Mouse (Mus musculus): ENCODE data around the gene Nabp2. TPM values are rescaled to one million over a fixed set of nuclear protein-coding genes. Genes with fewer than 3 reads are reported as not detected.
A peak's percentile ranks its signal among the peaks of the same experiment; 100 is the strongest.

Nabp2 gene
- polyA plus RNA-seq, 1 experiment: 87.6 TPM

GRCm38 (mm10) chr10:128382482-128382881 is 28.8 kb downstream of the Nabp2 start:
- Histone ChIP-seq H3K27ac (replicated peaks; ENCODE audit: low read depth, low read length) (no peak overlapping the region), H3K4me3 (ENCODE audit: insufficient read depth, low read depth, low read length) (no peak overlapping the region), H3K4me1 (ENCODE audit: control insufficient read depth, insufficient read depth, insufficient read length, low read length) (peaks cover 7% of the 10 kb centered on the region; the same call in 1 of the 2 replicates)

DNA sequence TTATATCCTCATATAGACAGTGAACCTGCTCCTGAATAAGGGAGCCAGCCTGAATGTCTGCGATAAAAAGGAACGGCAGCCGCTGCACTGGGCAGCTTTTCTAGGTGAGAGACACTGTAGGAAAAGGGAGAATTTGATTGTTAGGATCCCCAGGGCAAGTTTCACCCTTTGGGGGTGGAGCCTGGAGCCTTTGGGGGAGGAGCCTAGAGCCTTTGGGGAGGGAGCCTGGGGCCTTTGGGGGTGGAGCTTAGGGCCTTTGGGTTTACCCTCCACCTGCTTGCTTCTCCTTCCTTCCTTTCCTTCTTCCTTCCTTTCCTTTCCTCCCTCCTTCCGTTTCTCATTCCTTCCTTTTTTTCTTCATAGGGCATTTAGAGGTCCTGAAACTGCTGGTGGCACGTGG is 30.7 kb downstream of the Nabp2 start:
- Histone ChIP-seq H3K4me3 (ENCODE audit: insufficient read depth, low read depth, low read length) (no peak overlapping the region), H3K4me1 (ENCODE audit: control insufficient read depth, insufficient read depth, insufficient read length, low read length) (peaks cover 7% of the 10 kb centered on the region; the same call in 1 of the 2 replicates), H3K27ac (replicated peaks; ENCODE audit: low read depth, low read length) (no peak overlapping the region)

GRCm38 (mm10) chr10:128379260-128379659 is 32.0 kb downstream of the Nabp2 start:
- H3K27ac ChIP-seq (replicated peaks; ENCODE audit: low read depth, low read length): peak overlapping the region; percentile 52
- H3K4me1 ChIP-seq (ENCODE audit: control insufficient read depth, insufficient read depth, insufficient read length, low read length): peaks cover 7% of the 10 kb centered on the region; the same call in 1 of the 2 replicates
- no peak overlapping the region for H3K4me3 ChIP-seq (ENCODE audit: insufficient read depth, low read depth, low read length)

DNA sequence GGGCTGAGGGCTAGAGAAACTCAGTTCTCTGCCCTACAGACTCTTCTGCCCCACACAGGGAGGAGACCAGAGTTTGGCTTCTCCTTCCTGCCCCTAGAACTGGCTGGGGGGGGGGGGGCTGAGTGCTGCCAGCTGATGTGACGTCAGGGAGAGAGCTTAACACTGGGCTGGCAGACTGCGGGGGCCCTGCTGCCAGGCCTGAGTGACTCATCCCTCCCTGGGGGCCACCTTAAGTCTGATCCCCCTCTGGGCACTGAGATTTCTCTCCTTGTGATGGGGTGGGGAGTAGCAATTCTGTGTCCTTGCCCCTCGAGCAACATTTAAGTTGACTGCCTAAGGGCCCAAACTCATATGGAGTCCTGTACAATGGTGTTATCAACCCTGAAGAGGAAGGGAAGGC is 32.8 kb downstream of the Nabp2 start:
- H3K4me1 ChIP-seq (ENCODE audit: control insufficient read depth, insufficient read depth, insufficient read length, low read length): peaks cover 7% of the 10 kb centered on the region; the same call in 1 of the 2 replicates
- H3K27ac ChIP-seq (replicated peaks; ENCODE audit: low read depth, low read length): peak overlapping the region; percentile 71
- H3K4me3 ChIP-seq (ENCODE audit: insufficient read depth, low read depth, low read length): peak overlapping the region; percentile 68

DNA sequence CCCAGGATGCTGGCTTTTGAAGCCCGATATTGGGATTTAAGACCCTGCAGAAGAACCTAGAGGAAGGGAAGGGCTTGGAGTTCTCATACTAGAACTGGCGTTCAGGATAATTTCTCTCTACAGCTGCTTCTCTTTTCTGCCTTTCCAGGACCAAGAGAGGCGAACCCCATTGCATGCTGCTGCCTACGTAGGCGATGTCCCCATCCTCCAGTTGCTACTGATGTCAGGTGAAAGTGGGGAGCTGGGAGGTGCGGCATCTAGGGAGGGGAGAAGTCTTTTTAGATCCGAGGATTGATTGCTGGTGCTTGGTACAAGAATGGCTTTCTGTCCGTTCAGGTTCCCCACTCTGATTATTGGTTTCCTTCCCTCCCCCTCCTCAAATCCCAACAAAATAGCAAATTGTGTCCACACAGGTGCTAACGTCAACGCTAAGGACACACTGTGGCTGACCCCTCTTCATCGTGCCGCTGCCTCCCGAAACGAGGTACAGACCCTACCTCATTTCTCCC is 33.3 kb downstream of the Nabp2 start:
- H3K4me3 ChIP-seq (ENCODE audit: insufficient read depth, low read depth, low read length): peak overlapping the region; percentile 68
- H3K4me1 ChIP-seq (ENCODE audit: control insufficient read depth, insufficient read depth, insufficient read length, low read length): peaks cover 7% of the 10 kb centered on the region; the same call in 1 of the 2 replicates
- H3K27ac ChIP-seq (replicated peaks; ENCODE audit: low read depth, low read length): peak overlapping the region; percentile 71

GRCm38 (mm10) chr10:128377222-128377939 is 33.9 kb downstream of the Nabp2 start:
- Histone ChIP-seq H3K27ac (replicated peaks; ENCODE audit: low read depth, low read length) (peak overlapping the region; percentile 71), H3K4me3 (ENCODE audit: insufficient read depth, low read depth, low read length) (peak overlapping the region; percentile 68), H3K4me1 (ENCODE audit: control insufficient read depth, insufficient read depth, insufficient read length, low read length) (peaks cover 7% of the 10 kb centered on the region; the same call in 1 of the 2 replicates)

- peak within 1 kb of the TSS; percentile 96 for H3K4me3 ChIP-seq (ENCODE audit: insufficient read depth, low read depth, low read length)
- H3K27ac ChIP-seq (replicated peaks; ENCODE audit: low read depth, low read length): peak within 1 kb of the TSS; percentile 92
- peaks cover 7% of the 10 kb centered on the region; the same call in 1 of the 2 replicates for H3K4me1 ChIP-seq (ENCODE audit: control insufficient read depth, insufficient read depth, insufficient read length, low read length)
Measured at GRCm38 (mm10) chr10:128376455-128377211, 34.7 kb downstream of the Nabp2 start, which contains the start of gene Ankrd52. Gene Ankrd52 (plus strand): TSS chr10:128377115.

DNA sequence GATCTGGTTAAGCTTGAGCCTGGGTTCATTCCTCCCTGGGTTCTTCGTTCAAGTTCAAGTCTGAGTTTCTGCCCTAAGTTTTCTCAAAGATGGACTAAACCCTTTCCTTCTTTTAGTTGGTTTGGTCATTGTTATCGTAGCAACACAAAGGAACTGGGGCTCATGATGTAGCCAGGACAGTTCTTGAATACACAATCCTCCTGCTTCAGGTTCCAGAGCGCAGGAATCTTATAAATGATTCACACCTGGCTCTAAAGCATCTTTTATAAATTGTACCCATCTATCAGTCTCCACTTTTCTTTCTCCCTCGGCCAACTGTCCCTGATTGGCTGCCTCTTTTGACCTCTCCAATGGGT is 35.2 kb downstream of the Nabp2 start:
- Histone ChIP-seq H3K27ac (replicated peaks; ENCODE audit: low read depth, low read length) (peak overlapping the region; percentile 92), H3K4me3 (ENCODE audit: insufficient read depth, low read depth, low read length) (peak overlapping the region; percentile 96), H3K4me1 (ENCODE audit: control insufficient read depth, insufficient read depth, insufficient read length, low read length) (peaks cover 7% of the 10 kb centered on the region; the same call in 1 of the 2 replicates)

- H3K27ac ChIP-seq (replicated peaks; ENCODE audit: low read depth, low read length): no peak overlapping the region
- no peak overlapping the region for H3K4me3 ChIP-seq (ENCODE audit: insufficient read depth, low read depth, low read length)
- H3K4me1 ChIP-seq (ENCODE audit: control insufficient read depth, insufficient read depth, insufficient read length, low read length): peaks cover 7% of the 10 kb centered on the region; the same call in 1 of the 2 replicates
Measured at GRCm38 (mm10) chr10:128374393-128374792, 36.9 kb downstream of the Nabp2 start.

- Histone ChIP-seq H3K27ac (replicated peaks; ENCODE audit: low read depth, low read length) (peak overlapping the region; percentile 45; the same call in 1 of the 2 replicates), H3K4me1 (ENCODE audit: control insufficient read depth, insufficient read depth, insufficient read length, low read length) (peaks cover 5% of the 10 kb centered on the region; the same call in 1 of the 2 replicates), H3K4me3 (ENCODE audit: insufficient read depth, low read depth, low read length) (no peak overlapping the region)
Measured at GRCm38 (mm10) chr10:128372989-128373748, 38.1 kb downstream of the Nabp2 start.

GRCm38 (mm10) chr10:128372142-128372541 is 39.1 kb downstream of the Nabp2 start:
- Histone ChIP-seq H3K27ac (replicated peaks; ENCODE audit: low read depth, low read length) (no peak overlapping the region), H3K4me3 (ENCODE audit: insufficient read depth, low read depth, low read length) (no peak overlapping the region), H3K4me1 (ENCODE audit: control insufficient read depth, insufficient read depth, insufficient read length, low read length) (no peaks in the 10 kb centered on the region)

- H3K4me3 ChIP-seq (ENCODE audit: insufficient read depth, low read depth, low read length): no peak overlapping the region
- H3K27ac ChIP-seq (replicated peaks; ENCODE audit: low read depth, low read length): peak overlapping the region; percentile 70
- H3K4me1 ChIP-seq (ENCODE audit: control insufficient read depth, insufficient read depth, insufficient read length, low read length): no peaks in the 10 kb centered on the region
Measured at GRCm38 (mm10) chr10:128370601-128371000, 40.7 kb downstream of the Nabp2 start.

DNA sequence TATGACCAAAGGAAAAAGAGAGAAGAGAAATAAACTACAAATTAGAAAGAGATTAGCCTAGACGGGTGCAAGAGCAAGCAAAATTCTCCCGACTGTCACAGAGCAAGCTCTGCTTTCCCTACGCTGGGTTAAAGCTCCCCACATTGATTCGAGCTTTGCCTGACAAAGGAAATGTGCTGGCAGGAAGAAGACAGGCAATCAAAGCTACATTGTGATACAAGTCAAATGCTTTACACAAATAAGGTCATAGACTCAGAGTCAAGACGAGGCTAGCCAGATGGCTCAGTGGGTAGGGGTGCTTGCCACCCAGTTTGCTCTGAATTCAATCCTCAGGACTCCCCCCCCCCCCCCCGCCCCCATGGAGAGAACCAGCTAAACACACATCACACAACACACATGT is 41.3 kb downstream of the Nabp2 start:
- peak overlapping the region; percentile 93 for H3K27ac ChIP-seq (replicated peaks; ENCODE audit: low read depth, low read length)
- H3K4me3 ChIP-seq (ENCODE audit: insufficient read depth, low read depth, low read length): no peak overlapping the region
- H3K4me1 ChIP-seq (ENCODE audit: control insufficient read depth, insufficient read depth, insufficient read length, low read length): no peaks in the 10 kb centered on the region

- peak overlapping the region; percentile 93 for H3K27ac ChIP-seq (replicated peaks; ENCODE audit: low read depth, low read length)
- H3K4me1 ChIP-seq (ENCODE audit: control insufficient read depth, insufficient read depth, insufficient read length, low read length): no peaks in the 10 kb centered on the region
- H3K4me3 ChIP-seq (ENCODE audit: insufficient read depth, low read depth, low read length): peak overlapping the region; percentile 76
Measured at GRCm38 (mm10) chr10:128369599-128369998, 41.7 kb downstream of the Nabp2 start.

DNA sequence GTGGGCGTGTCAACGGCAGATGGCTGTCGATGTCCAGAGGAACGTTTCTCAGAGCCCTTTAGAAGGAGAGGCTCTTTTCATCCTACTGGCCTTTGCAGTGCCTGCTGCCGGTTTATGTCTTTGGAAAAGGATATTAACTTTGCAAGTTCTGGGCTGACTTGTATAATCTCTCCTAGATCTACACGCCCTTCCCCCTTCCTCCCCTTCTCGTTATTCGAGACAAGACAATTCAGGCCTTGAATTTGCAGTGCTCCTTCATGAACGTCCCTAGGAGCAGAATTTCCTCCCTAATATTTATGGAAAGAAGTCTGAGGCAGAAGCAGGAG is 42.1 kb downstream of the Nabp2 start:
- no peaks in the 10 kb centered on the region for H3K4me1 ChIP-seq (ENCODE audit: control insufficient read depth, insufficient read depth, insufficient read length, low read length)

More for the DNA sequence above, 42.1 kb downstream of the Nabp2 start:
- Histone ChIP-seq H3K4me3 (ENCODE audit: insufficient read depth, low read depth, low read length) (peak overlapping the region; percentile 76), H3K27ac (replicated peaks; ENCODE audit: low read depth, low read length) (peak overlapping the region; percentile 93)
